Mouse (Mus musculus) brain, embryonic 14.5 days (tissue): Measurements from ENCODE around the gene A330070K13Rik.

ENCODE experiments used
- CTCF ChIP-seq: fragments of 200-500 bp; IDR thresholded peaks from 2 replicates; pipeline ENCODE4 v1.5.1; 2012; ENCODE audit warnings: inconsistent platforms, mild to moderate bottlenecking, moderate library complexity, borderline replicate concordance; ENCODE audit not compliant: insufficient read depth, insufficient read length; ENCODE audit errors: extremely low read depth
- POLR2A ChIP-seq: fragments of 200-500 bp; IDR thresholded peaks from 2 replicates; pipeline ENCODE4 v1.6.1; 2012; ENCODE audit warnings: mild to moderate bottlenecking, inconsistent platforms, borderline replicate concordance; ENCODE audit not compliant: poor library complexity, insufficient read depth, insufficient read length, severe bottlenecking; ENCODE audit errors: extremely low read depth

- TF ChIP-seq POLR2A (no peak), CTCF (no peak)
These were observed 50.5 kb downstream of the A330070K13Rik start for GRCm38 (mm10) chr5:130333971-130334370.
